Mouse (Mus musculus): Measurements from ENCODE around the gene Vmn1r45. TPM values are rescaled to one million over a fixed set of nuclear protein-coding genes. Genes with fewer than 3 reads are reported as not detected.
"Not testable (repeated sequence)": the region's sequence is repeated elsewhere in the genome, so short reads cannot be mapped to it uniquely, and the experiment has no call there.

Vmn1r45 gene
- total RNA-seq (2021) (not detected), polyA plus RNA-seq (2012; rRNA removed) (not detected in 2 replicates)
- long read RNA-seq, result 0 reads

- DNase-seq, result not testable (repeated sequence)
Measured at GRCm38 (mm10) chr6:89940498-89940897, at the start of gene Vmn1r45. Gene Vmn1r45 (minus strand): TSS chr6:89940598.

GRCm38 (mm10) chr6:89985989-89986388 lies 45.6 kb upstream of the Vmn1r45 start:
- no peak for DNase-seq

- no peak for DNase-seq
Measured at GRCm38 (mm10) chr6:89969013-89969412, 28.6 kb upstream of the Vmn1r45 start, which contains the start of gene Vmn1r46. Gene Vmn1r46 (plus strand): TSS chr6:89969313.

- DNase-seq, result no peak
Measured at GRCm38 (mm10) chr6:89966341-89966740, 25.9 kb upstream of the Vmn1r45 start.

- DNase-seq, result no peak
Measured at GRCm38 (mm10) chr6:89953556-89953955, 13.2 kb upstream of the Vmn1r45 start.

- DNase-seq, result no peak
Measured at GRCm38 (mm10) chr6:89940926-89941325, 528 bp upstream of the Vmn1r45 start.

GRCm38 (mm10) chr6:89883812-89884211 lies 56.6 kb downstream of the Vmn1r45 start:
- DNase-seq, result no peak

GRCm38 (mm10) chr6:89883360-89883759 lies 57.0 kb downstream of the Vmn1r45 start, which contains the start of gene Vmn1r44:
Gene Vmn1r44 (plus strand): TSS chr6:89883660.
- DNase-seq, result no peak

Other genes with a start within 250 kb of the Vmn1r45 start
- not detected for gene Vmn1r40, start 233.1 kb downstream of the Vmn1r45 start, total RNA-seq (2021)
- gene Vmn1r40, start 233.1 kb downstream of the Vmn1r45 start, polyA plus RNA-seq (2012; rRNA removed), result not detected in 2 replicates
- not detected for gene Vmn1r41, start 199.8 kb downstream of the Vmn1r45 start, total RNA-seq (2021)
- gene Vmn1r41, start 199.8 kb downstream of the Vmn1r45 start, polyA plus RNA-seq (2012; rRNA removed), result not detected in 2 replicates
- gene Vmn1r42, start 64.2 kb downstream of the Vmn1r45 start, total RNA-seq (2021), result not detected
- gene Vmn1r42, start 64.2 kb downstream of the Vmn1r45 start, polyA plus RNA-seq (2012; rRNA removed), result not detected in 2 replicates
- gene Vmn1r43, start 64.2 kb downstream of the Vmn1r45 start, total RNA-seq (2021), result not detected
- gene Vmn1r43, start 64.2 kb downstream of the Vmn1r45 start, polyA plus RNA-seq (2012; rRNA removed), result not detected in 2 replicates
- gene Vmn1r44, start 56.9 kb downstream of the Vmn1r45 start, total RNA-seq (2021), result not detected
- not detected in 2 replicates for gene Vmn1r44, start 56.9 kb downstream of the Vmn1r45 start, polyA plus RNA-seq (2012; rRNA removed)
- not detected for gene Vmn1r46, start 28.7 kb upstream of the Vmn1r45 start, total RNA-seq (2021)
- not detected in 2 replicates for gene Vmn1r46, start 28.7 kb upstream of the Vmn1r45 start, polyA plus RNA-seq (2012; rRNA removed)
- not detected for gene Vmn1r47, start 75.5 kb upstream of the Vmn1r45 start, total RNA-seq (2021)
- not detected in 2 replicates for gene Vmn1r47, start 75.5 kb upstream of the Vmn1r45 start, polyA plus RNA-seq (2012; rRNA removed)
- not detected for gene Vmn1r48, start 96.2 kb upstream of the Vmn1r45 start, total RNA-seq (2021)
- gene Vmn1r48, start 96.2 kb upstream of the Vmn1r45 start, polyA plus RNA-seq (2012; rRNA removed), result not detected in 2 replicates
- not detected for gene Vmn1r49, start 137.9 kb upstream of the Vmn1r45 start, total RNA-seq (2021)
- not detected in 2 replicates for gene Vmn1r49, start 137.9 kb upstream of the Vmn1r45 start, polyA plus RNA-seq (2012; rRNA removed)
- gene Vmn1r50, start 160.8 kb upstream of the Vmn1r45 start, total RNA-seq (2021), result not detected
- gene Vmn1r50, start 160.8 kb upstream of the Vmn1r45 start, polyA plus RNA-seq (2012; rRNA removed), result not detected in 2 replicates
- not detected for gene Vmn1r51, start 182.0 kb upstream of the Vmn1r45 start, total RNA-seq (2021)
- gene Vmn1r51, start 182.0 kb upstream of the Vmn1r45 start, polyA plus RNA-seq (2012; rRNA removed), result not detected in 2 replicates
- gene Vmn1r52, start 234.2 kb upstream of the Vmn1r45 start, total RNA-seq (2021), result not detected
- not detected in 2 replicates for gene Vmn1r52, start 234.2 kb upstream of the Vmn1r45 start, polyA plus RNA-seq (2012; rRNA removed)